Mouse (Mus musculus): Measurements from ENCODE around the gene Gm28308. TPM values are rescaled to one million over a fixed set of nuclear protein-coding genes. Genes with fewer than 3 reads are reported as not detected.

Gene Gm28308
- total and polyA plus RNA-seq, 3 experiments: not detected

DNA sequence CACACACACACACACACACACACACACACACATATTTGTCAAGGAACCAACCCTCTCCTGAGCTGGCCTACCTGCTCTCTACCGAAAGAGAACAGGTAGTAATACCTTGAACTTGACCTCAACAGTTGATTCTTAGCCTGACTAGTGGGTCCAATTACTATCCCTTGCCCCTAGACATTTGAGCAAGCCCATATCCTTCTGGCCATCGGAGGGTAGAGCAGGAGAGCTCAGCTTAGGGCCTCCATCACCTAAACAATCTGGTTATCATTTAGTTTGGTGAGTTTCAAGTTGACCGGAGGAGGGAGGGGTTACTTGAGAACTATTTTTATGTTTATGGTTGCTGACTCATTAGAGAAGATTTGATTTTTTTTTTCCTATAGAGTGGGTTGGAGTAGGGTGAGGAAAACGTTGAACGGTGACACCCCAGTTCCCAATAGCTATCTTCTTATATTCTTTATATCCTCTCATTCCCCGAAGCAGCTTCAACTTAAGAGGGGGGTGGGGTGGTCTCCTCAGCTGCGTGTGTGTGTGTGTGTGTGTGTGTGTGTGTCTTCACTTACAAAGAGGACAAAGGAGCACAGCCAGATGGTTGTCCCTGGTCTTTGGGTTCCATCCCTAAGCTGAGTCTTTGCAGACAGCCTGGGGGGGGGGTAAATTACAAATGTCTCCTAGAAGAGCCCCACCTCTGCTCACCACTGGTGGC lies 38.2 kb upstream of the Gm28308 start:
- H3K4me3 ChIP-seq (ENCODE audit: control insufficient read depth in 1 of 2, insufficient read depth in 1 of 2, low read depth in 2 of 2, low read length in 2 of 2): no peak overlapping the region
- H3K9ac ChIP-seq (ENCODE audit: control insufficient read depth, low read depth, low read length, poor library complexity, severe bottlenecking): no peak overlapping the region
- DNase-seq (ENCODE audit: low read depth, low spot score): no peak
- H3K27ac ChIP-seq (ENCODE audit: control insufficient read depth, low read depth, low read length): no peak overlapping the region
- no peaks in the 10 kb centered on the region for H3K4me1 ChIP-seq (ENCODE audit: control insufficient read depth in 1 of 2, insufficient read depth in 2 of 2, low read length in 2 of 2)
- TF ChIP-seq MXI1 (IDR thresholded peaks at IDR 0.05; ENCODE audit: low read depth, low read length) (no peak), GATA1 (IDR thresholded peaks at IDR 0.05; ENCODE audit: low read depth, low read length) (no peak), ZKSCAN1 (IDR thresholded peaks at IDR 0.05; ENCODE audit: low read depth, low read length) (no peak)
- no peaks in the 10 kb centered on the region for H3K27me3 ChIP-seq (ENCODE audit: control insufficient read depth in 1 of 2, insufficient read depth in 2 of 2, low read length in 2 of 2)
- H3K79me2 ChIP-seq (ENCODE audit: control insufficient read depth, insufficient read depth, low read length, poor library complexity): no peaks in the 10 kb centered on the region
- H3K9me3 ChIP-seq (replicated peaks; ENCODE audit: insufficient read depth, low read length): no peaks in the 10 kb centered on the region
- H3K36me3 ChIP-seq (ENCODE audit: control insufficient read depth in 1 of 2, insufficient read depth in 2 of 2, low read length in 2 of 2): no peaks in the 10 kb centered on the region

DNA sequence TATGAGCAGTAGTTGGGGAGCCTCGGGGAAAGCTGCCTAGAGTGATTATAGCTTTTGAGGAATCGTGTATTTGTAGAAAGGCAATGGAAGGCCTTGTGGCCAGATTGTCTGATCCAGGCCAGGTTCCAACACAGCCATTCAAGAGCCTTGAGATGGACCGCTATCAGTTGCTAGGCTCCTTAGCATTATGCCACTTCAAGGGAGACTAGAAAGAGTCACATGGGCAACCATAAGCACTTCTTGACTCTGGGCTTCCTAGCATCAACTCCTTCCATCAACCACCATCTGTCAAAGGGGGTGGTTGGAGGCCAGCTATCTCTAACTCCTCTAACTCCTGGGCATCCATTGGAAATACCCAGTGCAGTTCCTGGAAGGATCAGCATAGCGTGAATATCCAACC lies 36.7 kb upstream of the Gm28308 start:
- Histone ChIP-seq H3K4me3 (ENCODE audit: control insufficient read depth in 1 of 2, insufficient read depth in 1 of 2, low read depth in 2 of 2, low read length in 2 of 2) (no peak overlapping the region), H3K27ac (ENCODE audit: control insufficient read depth, low read depth, low read length) (no peak overlapping the region), H3K79me2 (ENCODE audit: control insufficient read depth, insufficient read depth, low read length, poor library complexity) (no peaks in the 10 kb centered on the region), H3K4me1 (ENCODE audit: control insufficient read depth in 1 of 2, insufficient read depth in 2 of 2, low read length in 2 of 2) (no peaks in the 10 kb centered on the region), H3K9me3 (replicated peaks; ENCODE audit: insufficient read depth, low read length) (no peaks in the 10 kb centered on the region), H3K9ac (ENCODE audit: control insufficient read depth, low read depth, low read length, poor library complexity, severe bottlenecking) (no peak overlapping the region), H3K27me3 (ENCODE audit: control insufficient read depth in 1 of 2, insufficient read depth in 2 of 2, low read length in 2 of 2) (no peaks in the 10 kb centered on the region), H3K36me3 (ENCODE audit: control insufficient read depth in 1 of 2, insufficient read depth in 2 of 2, low read length in 2 of 2) (no peaks in the 10 kb centered on the region)
- DNase-seq (ENCODE audit: low read depth, low spot score): no peak
- TF ChIP-seq TBP (IDR thresholded peaks at IDR 0.05; ENCODE audit: low read depth, low read length) (no peak), ETS1 (IDR thresholded peaks at IDR 0.05; ENCODE audit: low read depth, low read length) (no peak), MAZ (IDR thresholded peaks at IDR 0.05; ENCODE audit: low read depth, low read length) (no peak), RAD21 (IDR thresholded peaks at IDR 0.05; ENCODE audit: low read depth, low read length) (no peak), E2F4 (IDR thresholded peaks at IDR 0.05; ENCODE audit: borderline replicate concordance, low read depth, low read length) (no peak), MXI1 (IDR thresholded peaks at IDR 0.05; ENCODE audit: low read depth, low read length) (no peak), GATA1 (IDR thresholded peaks at IDR 0.05; ENCODE audit: low read depth, low read length) (no peak), POLR2AphosphoS5 (IDR thresholded peaks at IDR 0.05; ENCODE audit: borderline replicate concordance, low read depth, low read length) (no peak), JUND (IDR thresholded peaks at IDR 0.05; ENCODE audit: low read depth, low read length) (no peak), USF1 (IDR thresholded peaks at IDR 0.05; ENCODE audit: low read depth, low read length) (no peak), EP300 (IDR thresholded peaks at IDR 0.05; ENCODE audit: low read depth in 1 of 2, low read length in 2 of 2) (no peak)

- H3K27ac ChIP-seq (ENCODE audit: control insufficient read depth, low read depth, low read length): no peak overlapping the region
- H3K27me3 ChIP-seq (ENCODE audit: control insufficient read depth in 1 of 2, insufficient read depth in 2 of 2, low read length in 2 of 2): no peaks in the 10 kb centered on the region
- H3K4me3 ChIP-seq (ENCODE audit: control insufficient read depth in 1 of 2, insufficient read depth in 1 of 2, low read depth in 2 of 2, low read length in 2 of 2): no peak overlapping the region
- H3K36me3 ChIP-seq (ENCODE audit: control insufficient read depth in 1 of 2, insufficient read depth in 2 of 2, low read length in 2 of 2): no peaks in the 10 kb centered on the region
- no peaks in the 10 kb centered on the region for H3K79me2 ChIP-seq (ENCODE audit: control insufficient read depth, insufficient read depth, low read length, poor library complexity)
- H3K9me3 ChIP-seq (replicated peaks; ENCODE audit: insufficient read depth, low read length): no peaks in the 10 kb centered on the region
- DNase-seq (ENCODE audit: low read depth, low spot score): no peak
- H3K9ac ChIP-seq (ENCODE audit: control insufficient read depth, low read depth, low read length, poor library complexity, severe bottlenecking): no peak overlapping the region
- no peaks in the 10 kb centered on the region for H3K4me1 ChIP-seq (ENCODE audit: control insufficient read depth in 1 of 2, insufficient read depth in 2 of 2, low read length in 2 of 2)
- TF ChIP-seq CHD2 (IDR thresholded peaks at IDR 0.05; ENCODE audit: low read length): no peak
- TF ChIP-seq NRF1 (IDR thresholded peaks at IDR 0.05; ENCODE audit: insufficient read depth, low read depth, low read length, poor library complexity, severe bottlenecking): no peak
- TF ChIP-seq GATA1 (IDR thresholded peaks at IDR 0.05; ENCODE audit: low read depth, low read length): no peak
- TF ChIP-seq USF1 (IDR thresholded peaks at IDR 0.05; ENCODE audit: low read depth, low read length): no peak
- TF ChIP-seq ZC3H11A (IDR thresholded peaks at IDR 0.05; ENCODE audit: low read depth, low read length): no peak
- TF ChIP-seq RCOR1 (IDR thresholded peaks at IDR 0.05; ENCODE audit: low read depth, low read length): no peak
- no peak for TF ChIP-seq RAD21 (IDR thresholded peaks at IDR 0.05; ENCODE audit: low read depth, low read length)
- TF ChIP-seq SIN3A (IDR thresholded peaks at IDR 0.05; ENCODE audit: low read length): no peak
- TF ChIP-seq USF2 (IDR thresholded peaks at IDR 0.05; ENCODE audit: borderline replicate concordance in 1 of 2, insufficient read depth in 1 of 2, low read depth in 1 of 2, low read length in 2 of 2): no peak
- no peak for TF ChIP-seq GABPA (IDR thresholded peaks at IDR 0.05; ENCODE audit: low read depth, low read length)
- no peak for TF ChIP-seq POLR2AphosphoS2 (IDR thresholded peaks at IDR 0.05; ENCODE audit: low read length)
- no peak for TF ChIP-seq MAZ (IDR thresholded peaks at IDR 0.05; ENCODE audit: low read depth, low read length)
- TF ChIP-seq MYC (IDR thresholded peaks at IDR 0.05; ENCODE audit: low read depth, low read length): no peak
- no peak for TF ChIP-seq ZNF384 (IDR thresholded peaks at IDR 0.05; ENCODE audit: low read depth, low read length)
- TF ChIP-seq E2F4 (IDR thresholded peaks at IDR 0.05; ENCODE audit: borderline replicate concordance, low read depth, low read length): no peak
- no peak for TF ChIP-seq TCF12 (IDR thresholded peaks at IDR 0.05; ENCODE audit: low read depth, low read length)
- no peak for TF ChIP-seq ELF1 (IDR thresholded peaks at IDR 0.05; ENCODE audit: low read depth, low read length)
- no peak for TF ChIP-seq MAFK (IDR thresholded peaks at IDR 0.05; ENCODE audit: borderline replicate concordance, low read depth, low read length)
These were observed 36.2 kb upstream of the Gm28308 start for GRCm38 (mm10) chr6:52249415-52249738.
